Mouse (Mus musculus) embryonic facial prominence, embryonic 12.5 days (tissue): ENCODE data around the gene Grin2a. TPM values are rescaled to one million over a fixed set of nuclear protein-coding genes. Genes with fewer than 3 reads are reported as not detected.

ENCODE experiments used
- ATAC-seq: fragments of 200-750 bp; cut with Nextera tagmentation; 2 replicates; pipeline ENCODE4 v1.8.0; 2017; ENCODE audit not compliant: insufficient number of reproducible peaks, insufficient read depth, low FRiP score, low TSS enrichment
- H3K27ac ChIP-seq: fragments of 300-500 bp; sonication (generic); 2 replicates; pipeline ENCODE4 v1.5.1; 2016; ENCODE audit warnings: mild to moderate bottlenecking
- H3K27me3 ChIP-seq: fragments of 300-500 bp; sonication (generic); 2 replicates; pipeline ENCODE4 v1.6.1; 2016; ENCODE audit warnings: mild to moderate bottlenecking, moderate library complexity
- H3K36me3 ChIP-seq: fragments of 300-500 bp; sonication (generic); 2 replicates; pipeline ENCODE4 v1.6.1; 2016; ENCODE audit warnings: mild to moderate bottlenecking
- H3K4me1 ChIP-seq: fragments of 300-500 bp; sonication (generic); 2 replicates; pipeline ENCODE4 v1.6.1; 2016
- H3K4me2 ChIP-seq: fragments of 300-500 bp; sonication (generic); replicated peaks from 2 replicates; pipeline ENCODE4 v1.6.1; 2016; ENCODE audit warnings: mild to moderate bottlenecking, moderate library complexity
- H3K4me3 ChIP-seq: fragments of 300-500 bp; sonication (generic); 2 replicates; pipeline ENCODE4 v1.5.1; 2016; ENCODE audit warnings: mild to moderate bottlenecking
- H3K9ac ChIP-seq: fragments of 300-500 bp; sonication (generic); 2 replicates; pipeline ENCODE4 v1.6.1; 2016; ENCODE audit warnings: mild to moderate bottlenecking, moderate library complexity
- H3K9me3 ChIP-seq: fragments of 300-500 bp; sonication (generic); 2 replicates; pipeline ENCODE4 v1.6.1; 2016; ENCODE audit warnings: mild to moderate bottlenecking, moderate library complexity
- WGBS: fragments of 180-500 bp; shearing (Covaris S2); methylation state at CpG from one replicate; pipeline ENCODE4 v1.1.7; 2016; 5-methylcytosine and 5-hydroxymethylcytosine counted together
- polyA plus RNA-seq: library from polyadenylated mRNA; unstranded; fragments of >200 nt; fragmentation: Nextera tagmentation; extraction: Ambion mirVana; gene quantifications from 2 replicates; pipeline ENCODE4 v1.2.1, GENCODE M21; 2016

Grin2a gene
- polyA plus RNA-seq, 1 experiment from 2014 or later, result 1.3 TPM

DNA sequence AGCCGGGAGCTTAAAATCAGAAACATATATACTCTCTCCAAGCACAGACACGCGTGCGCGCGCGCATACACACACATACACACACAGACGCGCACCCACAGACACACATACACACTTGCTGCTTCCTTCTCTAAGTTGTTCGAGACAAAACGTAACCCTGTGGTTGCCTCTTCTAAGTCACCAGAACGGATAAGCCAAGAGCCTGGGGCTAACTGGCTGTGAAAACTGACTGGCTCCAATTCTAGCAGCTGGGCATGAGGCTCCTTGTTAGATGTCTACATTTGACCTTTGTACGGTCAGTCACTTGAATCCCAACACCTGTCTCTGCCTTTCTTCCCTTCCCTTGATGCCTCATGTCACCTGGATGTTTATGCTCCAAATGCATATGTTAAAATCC is 452 bp upstream of the Grin2a start:
- ATAC-seq, result no peak
- peak overlapping the region; percentile 88 for H3K4me2 ChIP-seq
- H3K4me1 ChIP-seq, result peaks cover 28% of the 10 kb centered on the region
- 19% methylated on average over 13 of the region's 13 CpGs for WGBS
- H3K4me3 ChIP-seq, result peak overlapping the region; percentile 41
- H3K27ac ChIP-seq, result no peak overlapping the region
- no peaks in the 10 kb centered on the region for H3K9me3 ChIP-seq
- H3K36me3 ChIP-seq, result no peaks in the 10 kb centered on the region
- H3K27me3 ChIP-seq, result peaks cover 62% of the 10 kb centered on the region
- H3K9ac ChIP-seq, result no peak overlapping the region

DNA sequence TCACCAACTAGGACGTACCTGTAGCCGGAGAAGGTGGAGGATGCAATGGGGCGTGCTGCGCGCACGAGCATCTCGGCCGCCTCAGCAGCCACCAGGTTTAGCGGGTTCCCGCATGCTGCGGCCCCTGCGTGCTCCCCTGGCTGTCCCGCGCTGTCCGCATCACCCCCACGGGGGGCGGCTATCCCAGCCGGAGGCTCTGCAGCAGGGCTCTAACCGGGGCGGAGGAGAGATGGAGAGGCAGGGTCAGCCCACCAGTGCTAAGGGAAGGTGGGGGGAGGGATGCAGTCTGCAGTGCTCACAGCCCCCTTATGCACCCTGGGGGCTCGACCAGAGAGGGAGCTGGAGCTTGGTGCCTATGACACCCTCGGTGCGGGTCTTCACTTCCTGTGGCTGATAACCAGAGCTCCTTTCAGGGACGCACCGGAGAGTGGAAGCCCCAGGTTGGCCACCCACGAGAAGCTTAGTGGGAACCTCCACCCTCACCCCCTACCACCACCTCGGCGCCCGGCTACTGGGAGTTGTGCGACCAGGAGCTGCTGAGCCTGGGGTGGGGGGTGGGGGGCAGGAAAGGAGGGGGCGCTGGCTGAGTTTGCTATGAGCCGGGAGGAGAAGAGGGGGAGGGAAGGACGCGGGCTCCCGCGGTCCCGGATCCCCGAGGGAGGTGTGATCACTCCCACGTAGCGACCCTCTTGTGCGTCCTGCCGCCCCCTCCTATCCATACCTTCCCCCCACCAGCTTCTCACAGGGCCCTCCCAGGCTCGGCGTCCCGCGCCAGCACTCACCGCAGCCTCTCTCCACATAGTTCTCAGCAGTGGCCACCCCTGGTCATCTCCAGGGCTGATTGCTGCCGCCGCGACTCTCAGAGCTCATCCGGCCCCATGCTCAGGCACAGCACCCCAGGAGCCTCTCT is 1.1 kb downstream of the Grin2a start:
- WGBS, result under 1% methylated on average over 47 of the region's 51 CpGs
- peak overlapping the region; percentile 42 for H3K9ac ChIP-seq
- peak overlapping the region; percentile 88 for H3K4me2 ChIP-seq
- ATAC-seq, result 0 out of 2 replicates have a peak, but pooled peaks have one; percentile 18
- H3K27me3 ChIP-seq, result peaks cover 65% of the 10 kb centered on the region
- H3K4me1 ChIP-seq, result peaks cover 28% of the 10 kb centered on the region
- no peaks in the 10 kb centered on the region for H3K9me3 ChIP-seq
- H3K27ac ChIP-seq, result no peak overlapping the region
- peak overlapping the region; percentile 41 for H3K4me3 ChIP-seq
- H3K36me3 ChIP-seq, result no peaks in the 10 kb centered on the region

DNA sequence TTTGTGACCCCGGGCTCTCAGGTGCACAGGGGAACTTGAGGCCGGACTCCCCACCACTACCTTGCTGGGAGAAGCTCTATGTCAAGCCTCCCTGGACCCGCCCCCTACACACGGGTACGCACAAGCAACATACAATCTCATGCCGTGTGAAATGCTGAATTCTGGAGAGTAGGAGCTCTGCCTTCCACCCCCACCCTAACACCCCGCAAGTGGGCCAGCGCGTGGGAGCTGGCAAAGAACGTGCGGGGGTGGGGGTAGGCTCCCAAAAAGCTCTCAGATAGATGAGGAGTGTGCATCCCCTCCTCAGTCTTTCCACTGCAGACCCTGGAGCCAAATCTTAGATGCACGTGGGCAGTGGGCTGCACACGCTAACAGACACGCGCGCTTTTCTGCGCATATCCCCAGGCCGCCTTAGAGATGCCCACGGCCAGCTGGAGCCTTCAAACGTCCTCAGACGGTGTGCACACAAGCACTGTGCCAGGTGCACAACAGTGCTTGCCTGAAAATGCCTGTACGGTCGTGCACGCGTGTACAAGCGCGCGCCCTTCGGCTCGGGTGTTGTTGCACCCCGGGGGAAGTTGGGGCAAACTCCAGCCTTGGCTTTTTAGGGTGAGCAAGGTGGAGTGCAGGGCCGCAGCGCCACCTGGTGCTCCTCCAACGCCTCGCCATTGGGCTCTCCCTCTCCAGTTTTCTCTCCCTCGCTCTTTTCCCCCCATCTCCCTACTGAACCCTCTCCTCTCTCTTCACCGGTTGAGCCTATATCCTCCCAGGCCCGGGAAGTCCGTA is 1.9 kb downstream of the Grin2a start:
- peaks cover 28% of the 10 kb centered on the region for H3K4me1 ChIP-seq
- no peak overlapping the region for H3K27ac ChIP-seq
- ATAC-seq, result peak; percentile 35
- H3K4me2 ChIP-seq, result peak overlapping the region; percentile 88
- peak overlapping the region; percentile 38; the same call in 1 of the 2 replicates for H3K9ac ChIP-seq
- 2% methylated on average over 39 of the region's 39 CpGs for WGBS
- H3K4me3 ChIP-seq, result peak overlapping the region; percentile 41
- no peaks in the 10 kb centered on the region for H3K9me3 ChIP-seq
- H3K27me3 ChIP-seq, result peaks cover 65% of the 10 kb centered on the region
- H3K36me3 ChIP-seq, result no peaks in the 10 kb centered on the region

DNA sequence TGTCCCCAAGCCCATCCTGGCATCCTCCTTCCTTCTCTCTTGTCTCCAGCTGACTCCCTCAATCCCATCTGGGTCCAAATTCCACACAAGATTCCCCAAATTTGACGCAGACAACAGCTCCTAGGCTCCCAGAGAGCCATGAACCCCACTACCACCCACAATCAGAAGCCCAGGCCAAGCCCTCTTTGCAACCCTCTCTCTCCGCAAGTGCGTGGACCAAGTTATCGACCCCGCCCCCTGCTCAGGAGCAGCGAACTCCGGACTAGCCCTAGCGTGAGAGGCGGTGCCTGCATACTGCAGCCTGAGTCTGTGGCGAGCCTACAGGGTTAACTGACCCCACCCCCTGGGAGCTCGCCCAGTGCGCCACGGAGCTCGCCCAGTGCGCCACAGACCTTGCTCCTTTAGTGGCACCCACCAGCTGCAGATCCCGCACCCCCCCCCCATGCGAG is 2.6 kb downstream of the Grin2a start:
- H3K27me3 ChIP-seq, result peaks cover 65% of the 10 kb centered on the region
- peak overlapping the region; percentile 88 for H3K4me2 ChIP-seq
- H3K9me3 ChIP-seq, result no peaks in the 10 kb centered on the region
- no peak for ATAC-seq
- H3K4me3 ChIP-seq, result peak overlapping the region; percentile 41
- H3K4me1 ChIP-seq, result peaks cover 28% of the 10 kb centered on the region
- WGBS, result 2% methylated on average over 17 of the region's 17 CpGs
- H3K9ac ChIP-seq, result no peak overlapping the region
- no peaks in the 10 kb centered on the region for H3K36me3 ChIP-seq
- H3K27ac ChIP-seq, result no peak overlapping the region

DNA sequence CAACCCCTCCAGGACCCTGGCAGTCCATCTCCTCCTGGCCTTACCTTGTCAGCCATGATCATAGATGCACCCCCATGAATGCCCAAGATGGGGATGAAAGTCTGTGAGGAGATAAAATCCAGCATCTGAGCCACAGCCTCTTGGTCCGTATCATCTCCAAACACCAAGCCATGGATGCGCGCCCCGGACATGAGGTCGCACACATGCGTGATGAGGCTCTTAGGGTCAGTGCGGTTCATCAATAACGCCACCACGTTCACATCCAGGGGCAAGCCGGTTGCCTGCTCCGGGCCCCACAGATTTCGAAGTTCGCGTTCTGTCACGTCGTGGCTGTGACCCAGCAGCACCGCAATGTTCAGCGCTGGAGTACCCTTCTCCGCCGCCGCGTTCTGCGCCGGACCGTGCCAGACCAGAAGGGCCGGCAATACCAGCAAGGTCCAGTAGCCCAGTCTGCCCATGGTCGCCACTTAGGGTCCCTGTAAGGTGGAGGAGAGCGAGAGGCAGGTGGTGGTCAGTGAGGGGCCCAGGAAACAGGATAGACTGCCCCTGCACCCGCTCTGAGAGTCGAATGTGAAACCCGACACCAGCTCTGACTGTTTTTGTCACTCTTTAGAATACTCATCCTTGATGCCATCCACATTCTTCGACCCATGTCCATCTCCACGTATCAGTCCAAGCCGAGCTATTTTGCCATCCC is 3.1 kb downstream of the Grin2a start:
- no peak overlapping the region for H3K27ac ChIP-seq
- peak overlapping the region; percentile 41; the same call in 1 of the 2 replicates for H3K4me3 ChIP-seq
- no peak overlapping the region for H3K9ac ChIP-seq
- peak overlapping the region; percentile 88 for H3K4me2 ChIP-seq
- H3K36me3 ChIP-seq, result no peaks in the 10 kb centered on the region
- peaks cover 28% of the 10 kb centered on the region for H3K4me1 ChIP-seq
- ATAC-seq, result no peak
- 17% methylated on average over 34 of the region's 34 CpGs for WGBS
- H3K27me3 ChIP-seq, result peaks cover 65% of the 10 kb centered on the region
- H3K9me3 ChIP-seq, result no peaks in the 10 kb centered on the region

DNA sequence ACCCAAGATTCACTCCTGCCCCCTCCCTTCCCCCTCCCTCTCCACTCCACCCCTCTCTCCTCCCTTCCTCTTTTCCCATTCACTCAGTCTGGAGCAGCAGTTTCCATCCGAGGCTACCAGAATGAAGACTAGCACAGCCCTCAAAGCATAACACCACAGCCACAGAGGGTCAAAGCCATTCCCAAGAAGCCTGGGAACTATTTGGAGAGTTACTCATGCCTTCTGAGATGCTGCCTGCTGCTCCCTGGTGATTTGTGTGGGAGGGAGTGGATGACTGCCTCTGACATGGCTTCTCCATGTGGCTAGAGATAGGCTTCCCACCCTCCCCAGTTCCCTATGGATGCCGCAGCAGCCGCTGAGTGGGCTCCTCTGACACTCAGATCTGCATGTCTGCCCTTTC is 10.3 kb downstream of the Grin2a start:
- H3K9ac ChIP-seq, result no peak overlapping the region
- H3K4me1 ChIP-seq, result no peaks in the 10 kb centered on the region
- no peak overlapping the region for H3K4me3 ChIP-seq
- no peaks in the 10 kb centered on the region for H3K36me3 ChIP-seq
- 0 out of 2 replicates have a peak, but pooled peaks cover 2% of the 10 kb centered on the region for H3K27me3 ChIP-seq
- no peak for ATAC-seq
- H3K4me2 ChIP-seq, result no peak overlapping the region
- no peak overlapping the region for H3K27ac ChIP-seq
- H3K9me3 ChIP-seq, result no peaks in the 10 kb centered on the region
- 57% methylated on average over 3 of the region's 3 CpGs for WGBS

DNA sequence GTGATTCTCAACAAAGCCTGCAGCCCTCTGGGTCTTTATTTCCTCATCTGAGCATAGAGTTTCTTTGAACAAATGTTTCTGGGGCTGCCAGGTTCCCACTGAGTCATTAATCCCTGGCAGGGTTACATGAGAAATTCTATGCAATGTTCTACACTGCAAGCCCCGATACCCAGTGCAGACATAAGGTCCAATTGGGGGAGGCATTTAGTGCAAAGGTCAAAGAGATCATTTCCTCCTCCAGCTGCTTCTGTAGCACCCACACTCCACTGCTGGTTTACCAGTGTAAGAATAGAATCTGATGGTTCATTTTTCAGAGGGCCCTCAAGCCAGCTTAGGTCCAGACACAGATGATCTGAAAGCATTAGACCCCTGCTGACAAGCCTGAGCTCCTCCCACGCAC is 14.7 kb downstream of the Grin2a start:
- no peak overlapping the region for H3K27ac ChIP-seq
- H3K9me3 ChIP-seq, result no peaks in the 10 kb centered on the region
- no peak overlapping the region for H3K4me2 ChIP-seq
- H3K4me1 ChIP-seq, result no peaks in the 10 kb centered on the region
- H3K36me3 ChIP-seq, result no peaks in the 10 kb centered on the region
- H3K27me3 ChIP-seq, result no peaks in the 10 kb centered on the region
- H3K4me3 ChIP-seq, result no peak overlapping the region
- WGBS, result 46% methylated on average over 2 of the region's 2 CpGs
- H3K9ac ChIP-seq, result no peak overlapping the region
- ATAC-seq, result no peak

DNA sequence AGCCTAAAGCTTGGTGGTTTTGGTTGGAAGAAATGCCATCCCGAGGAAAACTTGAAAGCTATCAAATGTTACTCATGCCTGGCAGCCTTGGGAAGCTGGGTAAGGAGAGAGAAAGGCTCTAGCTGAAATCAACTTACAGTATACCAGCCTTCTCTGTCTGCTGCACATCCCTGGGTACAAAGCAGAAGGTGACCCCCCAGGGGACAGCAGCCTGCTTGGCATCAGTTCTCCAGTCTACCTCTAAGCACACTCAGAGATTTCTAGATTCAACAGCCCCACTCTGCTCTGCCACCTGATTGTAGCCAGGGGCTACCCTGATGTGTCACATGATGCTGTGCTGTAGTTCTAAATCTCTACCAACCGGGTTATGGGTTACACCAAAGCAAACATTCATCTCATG is 17.2 kb downstream of the Grin2a start:
- no peaks in the 10 kb centered on the region for H3K4me1 ChIP-seq
- no peaks in the 10 kb centered on the region for H3K9me3 ChIP-seq
- H3K27ac ChIP-seq, result no peak overlapping the region
- no peaks in the 10 kb centered on the region for H3K36me3 ChIP-seq
- no peak overlapping the region for H3K9ac ChIP-seq
- WGBS, result 82% methylated on average over 2 of the region's 2 CpGs
- H3K27me3 ChIP-seq, result no peaks in the 10 kb centered on the region
- H3K4me3 ChIP-seq, result no peak overlapping the region
- H3K4me2 ChIP-seq, result no peak overlapping the region
- no peak for ATAC-seq

DNA sequence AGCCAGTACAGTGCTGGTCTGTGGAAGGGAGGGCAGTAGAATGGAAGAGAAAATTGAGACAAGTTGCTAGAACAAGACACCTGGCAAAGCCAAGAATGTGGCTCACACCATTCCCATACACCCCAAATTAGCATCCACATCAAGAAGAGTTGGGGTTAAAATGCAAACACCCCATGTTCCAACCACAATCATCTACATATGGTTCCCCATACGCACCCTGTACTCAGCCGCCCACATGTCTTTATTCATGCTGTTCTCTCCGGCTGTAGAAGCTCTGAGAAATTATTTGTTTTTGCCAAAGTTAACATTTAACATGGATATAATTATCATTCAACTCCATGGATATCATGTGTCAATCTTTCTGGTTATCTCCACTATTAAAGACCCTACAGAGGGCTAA is 22.7 kb downstream of the Grin2a start:
- Histone ChIP-seq H3K4me2 (no peak overlapping the region), H3K4me1 (no peaks in the 10 kb centered on the region), H3K9ac (no peak overlapping the region), H3K27me3 (no peaks in the 10 kb centered on the region), H3K4me3 (no peak overlapping the region), H3K9me3 (no peaks in the 10 kb centered on the region), H3K36me3 (no peaks in the 10 kb centered on the region), H3K27ac (no peak overlapping the region)
- no peak for ATAC-seq
- 88% methylated on average over 3 of the region's 3 CpGs for WGBS

DNA sequence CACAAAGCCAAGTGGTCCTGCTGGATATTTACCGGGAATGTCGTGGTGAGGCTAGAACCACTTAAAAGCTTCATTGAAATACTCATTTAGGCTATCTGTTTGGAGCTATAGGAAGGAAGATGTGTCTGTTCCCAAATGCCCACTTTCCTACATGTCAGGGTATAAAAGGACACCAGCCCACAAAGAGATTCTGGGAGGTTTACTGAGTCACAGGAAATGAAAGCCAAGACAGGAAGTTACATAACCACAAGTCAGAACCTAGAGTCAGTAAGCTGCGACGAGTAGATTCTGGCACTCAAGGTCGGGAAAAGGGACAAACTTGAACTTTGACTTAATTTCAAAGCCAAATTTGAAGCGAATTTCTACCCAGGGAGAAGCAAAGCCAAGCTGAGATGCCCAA is 30.9 kb downstream of the Grin2a start:
- ATAC-seq, result no peak
- Histone ChIP-seq H3K27ac (no peak overlapping the region), H3K4me1 (no peaks in the 10 kb centered on the region), H3K4me3 (no peak overlapping the region), H3K9ac (no peak overlapping the region), H3K4me2 (no peak overlapping the region), H3K9me3 (no peaks in the 10 kb centered on the region), H3K36me3 (no peaks in the 10 kb centered on the region), H3K27me3 (no peaks in the 10 kb centered on the region)
- WGBS, result 81% methylated on average over 6 of the region's 6 CpGs

DNA sequence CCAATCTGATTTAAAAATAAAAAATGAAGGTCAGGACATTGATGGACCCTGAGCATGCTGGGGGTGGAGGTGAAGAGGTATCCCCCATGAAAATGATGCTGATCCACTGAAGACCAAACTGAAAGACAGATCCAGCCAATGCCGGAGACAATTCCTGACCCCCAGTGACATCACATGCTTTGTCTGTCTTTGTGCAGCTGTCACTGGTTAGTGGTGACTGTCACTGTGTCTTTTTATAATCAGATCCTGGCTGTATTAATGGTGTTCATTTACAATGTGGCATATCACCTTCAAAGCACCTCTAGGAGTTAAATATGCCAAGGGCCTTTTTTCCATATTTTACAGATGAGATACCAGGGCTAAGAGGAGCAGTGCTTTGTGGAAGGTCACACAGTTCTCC is 32.9 kb downstream of the Grin2a start:
- Histone ChIP-seq H3K27me3 (no peaks in the 10 kb centered on the region), H3K9me3 (no peaks in the 10 kb centered on the region), H3K4me3 (no peak overlapping the region), H3K9ac (no peak overlapping the region), H3K4me2 (no peak overlapping the region), H3K4me1 (no peaks in the 10 kb centered on the region), H3K27ac (no peak overlapping the region), H3K36me3 (no peaks in the 10 kb centered on the region)
- WGBS, result 81% methylated on average over 1 of the region's 1 CpGs
- ATAC-seq, result no peak
